Comparison of ENCODE assay signal across 8 mouse cellular contexts in the genomic region with DNA sequence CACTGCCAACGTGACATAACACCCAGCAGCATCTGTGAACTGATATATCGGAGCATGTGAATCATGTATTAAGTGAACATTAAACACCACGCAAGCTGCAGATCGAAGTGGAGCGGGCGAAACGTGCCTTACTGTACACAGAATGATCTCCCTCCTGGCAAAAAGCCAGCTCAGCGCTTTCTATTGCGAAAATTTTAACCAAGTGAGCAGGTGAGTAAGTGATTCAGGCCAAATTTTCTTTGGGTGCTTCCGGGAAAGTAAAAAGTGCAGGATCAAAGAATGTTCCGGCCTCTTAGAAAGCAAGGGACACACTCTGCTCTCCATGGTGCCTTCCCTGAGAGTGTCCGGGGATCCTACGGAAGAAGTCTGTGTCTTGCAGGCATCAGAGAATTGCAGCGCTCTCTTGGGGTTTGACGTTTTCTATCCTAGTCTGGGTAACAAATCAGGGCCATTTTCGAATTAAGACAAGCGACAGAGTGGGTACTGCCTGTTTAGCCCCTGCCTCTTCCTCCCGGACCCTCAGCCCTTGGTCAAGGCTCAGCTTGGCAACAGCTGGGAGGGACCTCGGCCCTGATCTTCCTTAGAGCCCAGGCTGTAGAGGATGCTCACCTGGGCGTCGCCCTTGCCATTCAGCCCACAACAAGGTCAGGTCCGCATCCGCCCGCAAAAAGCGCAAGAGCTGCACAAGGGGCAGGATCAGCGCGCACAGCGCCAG. TPM values are rescaled to one million over a fixed set of nuclear protein-coding genes. Genes with fewer than 3 reads are reported as not detected.
DNase-seq lines count a peak whose midpoint lies in the region; ATAC-seq and TF ChIP-seq lines count a peak whose summit lies in the region.

No protein-coding gene starts in this region.

- no peaks in the 10 kb centered on the region for H3K27me3 ChIP-seq in testis, adult 2 months (ENCODE audit: control insufficient read depth, insufficient read depth, low read length)
- no peaks in the 10 kb centered on the region for H3K27me3 ChIP-seq in forebrain, embryonic 15.5 days
- H3K27me3 ChIP-seq in intestine, embryonic 14.5 days (replicated peaks; ENCODE audit: control insufficient read depth, insufficient read depth, low read length): no peaks in the 10 kb centered on the region
- no peaks in the 10 kb centered on the region for H3K27me3 ChIP-seq in limb, embryonic 14.5 days (ENCODE audit: control insufficient read depth, insufficient read depth, low read length)
- H3K27me3 ChIP-seq in midbrain, embryonic 12.5 days: 0 out of 2 replicates have a peak, but pooled peaks cover 6% of the 10 kb centered on the region

- ATAC-seq in cerebellum, adult (ENCODE audit: insufficient number of reproducible peaks, low FRiP score, low TSS enrichment): peak; percentile 42
- peak; percentile 51 for ATAC-seq in forebrain, embryonic 15.5 days (replicated peaks)
- ATAC-seq in intestine, embryonic 14.5 days (replicated peaks; ENCODE audit: low FRiP score, low TSS enrichment, low read depth): peak; percentile 50; the same call in 1 of the 2 replicates
- ATAC-seq in limb, embryonic 14.5 days (ENCODE audit: low FRiP score, low read depth): peak; percentile 29; the same call in 1 of the 2 replicates
- ATAC-seq in midbrain, embryonic 12.5 days (ENCODE audit: low FRiP score, low read depth): no peak

- H3K36me3 ChIP-seq in testis, adult 2 months (ENCODE audit: control insufficient read depth, insufficient read depth, low read length): no peaks in the 10 kb centered on the region
- H3K36me3 ChIP-seq in forebrain, embryonic 15.5 days: no peaks in the 10 kb centered on the region
- no peaks in the 10 kb centered on the region for H3K36me3 ChIP-seq in intestine, embryonic 14.5 days (ENCODE audit: control insufficient read depth, insufficient read depth, low read length)
- no peaks in the 10 kb centered on the region for H3K36me3 ChIP-seq in limb, embryonic 14.5 days (ENCODE audit: control insufficient read depth, insufficient read depth, low read length)
- no peaks in the 10 kb centered on the region for H3K36me3 ChIP-seq in midbrain, embryonic 12.5 days

- H3K9ac ChIP-seq in forebrain, embryonic 15.5 days (replicated peaks): peak overlapping the region; percentile 55
- peak overlapping the region; percentile 51 for H3K9ac ChIP-seq in intestine, embryonic 14.5 days (ENCODE audit: low read length)
- H3K9ac ChIP-seq in limb, embryonic 14.5 days (ENCODE audit: low read depth, low read length, severe bottlenecking): peak overlapping the region; percentile 58
- peak overlapping the region; percentile 61 for H3K9ac ChIP-seq in midbrain, embryonic 12.5 days (replicated peaks)

- H3K4me3 ChIP-seq in testis, adult 2 months (ENCODE audit: control insufficient read depth, low read depth, low read length): peak overlapping the region; percentile 58
- H3K4me3 ChIP-seq in forebrain, embryonic 15.5 days: peak overlapping the region; percentile 57
- H3K4me3 ChIP-seq in intestine, embryonic 14.5 days (ENCODE audit: low read depth, low read length): peak overlapping the region; percentile 63
- peak overlapping the region; percentile 58 for H3K4me3 ChIP-seq in limb, embryonic 14.5 days (replicated peaks; ENCODE audit: low read length)
- H3K4me3 ChIP-seq in midbrain, embryonic 12.5 days: peak overlapping the region; percentile 54

- WGBS in forebrain, embryonic 15.5 days: 6% methylated on average over 28 of the region's 28 CpGs
- 3% methylated on average over 28 of the region's 28 CpGs for WGBS in intestine, embryonic 14.5 days
- WGBS in limb, embryonic 14.5 days: 8% methylated on average over 28 of the region's 28 CpGs
- 14% methylated on average over 28 of the region's 28 CpGs for whole genome bisulfite sequencing in midbrain, embryonic 12.5 days

- peak overlapping the region; percentile 93 for H3K4me2 ChIP-seq in forebrain, embryonic 15.5 days (replicated peaks)
- H3K4me2 ChIP-seq in intestine, embryonic 14.5 days (ENCODE audit: low read length): peak overlapping the region; percentile 91
- peak overlapping the region; percentile 91 for H3K4me2 ChIP-seq in limb, embryonic 14.5 days (replicated peaks; ENCODE audit: low read depth, low read length, severe bottlenecking)
- peak overlapping the region; percentile 88 for H3K4me2 ChIP-seq in midbrain, embryonic 12.5 days (replicated peaks)

- TF ChIP-seq CTCF in testis, adult 2 months (IDR thresholded peaks at IDR 0.05; ENCODE audit: control insufficient read depth, insufficient read depth, insufficient replicate concordance, low read depth, low read length): no peak

- peaks cover 2% of the 10 kb centered on the region; the same call in 1 of the 2 replicates for H3K4me1 ChIP-seq in testis, adult 2 months (ENCODE audit: control insufficient read depth, insufficient read depth, low read length)
- H3K4me1 ChIP-seq in forebrain, embryonic 15.5 days: peaks cover 18% of the 10 kb centered on the region
- H3K4me1 ChIP-seq in intestine, embryonic 14.5 days (replicated peaks; ENCODE audit: control insufficient read depth, insufficient read depth, low read length): peaks cover 6% of the 10 kb centered on the region; the same call in 1 of the 2 replicates
- H3K4me1 ChIP-seq in limb, embryonic 14.5 days (ENCODE audit: control insufficient read depth, insufficient read depth, low read length): 0 out of 2 replicates have a peak, but pooled peaks cover 3% of the 10 kb centered on the region
- H3K4me1 ChIP-seq in midbrain, embryonic 12.5 days: peaks cover 17% of the 10 kb centered on the region

- DNase-seq in testis, postnatal 14 days (ENCODE audit: low spot score): no peak
- no peak for DNase-seq in intestine, embryonic 14.5 days (ENCODE audit: low spot score)
- peak; percentile 31 for DNase-seq in limb, embryonic 14.5 days (ENCODE audit: low spot score)
- DNase-seq in thymus, postnatal 25 days: peak; percentile 10

- no peak for TF ChIP-seq POLR2A in testis, adult 2 months (IDR thresholded peaks at IDR 0.05; ENCODE audit: control insufficient read depth, low read depth, low read length)
- no peak for TF ChIP-seq POLR2A in limb, embryonic 14.5 days (IDR thresholded peaks at IDR 0.05; ENCODE audit: borderline replicate concordance, extremely low read depth, insufficient read depth, insufficient read length)

- peak overlapping the region; percentile 26; the same call in 1 of the 2 replicates for H3K27ac ChIP-seq in testis, adult 2 months (ENCODE audit: control insufficient read depth, insufficient read depth, low read depth, low read length)
- H3K27ac ChIP-seq in forebrain, embryonic 15.5 days (replicated peaks): no peak overlapping the region
- peak overlapping the region; percentile 59; the same call in 1 of the 2 replicates for H3K27ac ChIP-seq in intestine, embryonic 14.5 days (ENCODE audit: low read depth)
- no peak overlapping the region for H3K27ac ChIP-seq in limb, embryonic 14.5 days (replicated peaks; ENCODE audit: low read depth, low read length)
- H3K27ac ChIP-seq in midbrain, embryonic 12.5 days (replicated peaks): no peak overlapping the region

- no peaks in the 10 kb centered on the region for H3K9me3 ChIP-seq in forebrain, embryonic 15.5 days
- no peaks in the 10 kb centered on the region for H3K9me3 ChIP-seq in intestine, embryonic 14.5 days (ENCODE audit: control insufficient read depth, low read length)
- H3K9me3 ChIP-seq in limb, embryonic 14.5 days (ENCODE audit: control insufficient read depth, low read length): no peaks in the 10 kb centered on the region
- no peaks in the 10 kb centered on the region for H3K9me3 ChIP-seq in midbrain, embryonic 12.5 days

RNA-seq across cellular contexts. Expression of a gene that starts 0.5 kb away (rescaled TPM):
- polyA plus RNA-seq in testis, adult 2 months (2012; rRNA removed): 14.9 and 19.3 TPM in 2 replicates
- 8.0 and 10.2 TPM in 2 replicates for polyA plus RNA-seq in forebrain, embryonic 15.5 days (2015; fragmentation: Nextera tagmentation; extraction: Ambion mirVana)
- 24.7 and 26.3 TPM in 2 replicates for polyA plus RNA-seq in intestine, embryonic 14.5 days (2014; fragmentation: Nextera tagmentation; extraction: Ambion mirVana)
- 13.5 and 18.6 TPM in 2 replicates for polyA plus RNA-seq in limb, embryonic 14.5 days (2012; rRNA removed)
- 31.2 and 38.6 TPM in 2 replicates for polyA plus RNA-seq in limb, embryonic 14.5 days (2014; fragmentation: Nextera tagmentation; extraction: Ambion mirVana)
- 9.1 and 10.5 TPM in 2 replicates for polyA plus RNA-seq in midbrain, embryonic 12.5 days (2016; fragmentation: Nextera tagmentation; extraction: Ambion mirVana)

RNA-seq across cellular contexts. Expression of a gene that starts 14.7 kb away (rescaled TPM):
- polyA plus RNA-seq in testis, adult 2 months (2012; rRNA removed): not detected in 2 replicates
- polyA plus RNA-seq in forebrain, embryonic 15.5 days (2015; fragmentation: Nextera tagmentation; extraction: Ambion mirVana): not detected in 2 replicates
- not detected in 2 replicates for polyA plus RNA-seq in intestine, embryonic 14.5 days (2014; fragmentation: Nextera tagmentation; extraction: Ambion mirVana)
- not detected in 2 replicates for polyA plus RNA-seq in limb, embryonic 14.5 days (2012; rRNA removed)
- not detected in 2 replicates for polyA plus RNA-seq in limb, embryonic 14.5 days (2014; fragmentation: Nextera tagmentation; extraction: Ambion mirVana)
- polyA plus RNA-seq in midbrain, embryonic 12.5 days (2016; fragmentation: Nextera tagmentation; extraction: Ambion mirVana): not detected in 2 replicates

Comparison
In these comparisons a context has a peak if more than half of its experiments do, and no peak if none do; other contexts are left out.
1. H3K27ac ChIP-seq: peak in testis, adult 2 months (single experiment) and intestine, embryonic 14.5 days (single experiment); none in forebrain, embryonic 15.5 days (single experiment), limb, embryonic 14.5 days (single experiment) and midbrain, embryonic 12.5 days (single experiment).
2. DNase-seq: peak in limb, embryonic 14.5 days (single experiment) and thymus, postnatal 25 days (single experiment); none in testis, postnatal 14 days (single experiment) and intestine, embryonic 14.5 days (single experiment).
3. Peak in every context shown above with its lines, with median percentiles within 50 percentile points of each other: H3K4me3 ChIP-seq, H3K4me2 ChIP-seq and H3K9ac ChIP-seq.